Mouse (Mus musculus) left cerebral cortex, adult 18-20 months (tissue): Measurements from ENCODE around the gene Trp53i13. TPM values are rescaled to one million over a fixed set of nuclear protein-coding genes. Genes with fewer than 3 reads are reported as not detected.
"Not testable (repeated sequence)": the region's sequence is repeated elsewhere in the genome, so short reads cannot be mapped to it uniquely, and the experiment has no call there.

Experiments used
- DNase-seq, 2 experiments: peaks; one replicate each; pipeline ENCODE4 v3.0.0; 2021 to 2022; ENCODE audit warnings: low spot score in 2 of 2, mixed read lengths in 1 of 2
- long read RNA-seq, 2 experiments: library from polyadenylated mRNA; stranded (forward); transcript quantifications; one replicate each; pipeline ENCODE4 v2.0.0; 2021
- total RNA-seq, 2 experiments: library from RNA; stranded (reverse); gene quantifications; 2 replicates each; pipeline ENCODE4 v1.2.3; 2021

Trp53i13 gene
- total RNA-seq = 1 to 10 TPM; 4.1 to 4.5 TPM
- long read RNA-seq, experiment 1, transcript Trp53i13-201 (7 exons, 1,463 nt) = major isoform, 9 of 14 reads
- long read RNA-seq, experiment 1, partial matches to known transcripts = 0 of 14 reads
- long read RNA-seq, experiment 1, other reads (novel, unspliced or antisense) = 5 of 14 reads
- long read RNA-seq, experiment 2, transcript Trp53i13-201 (7 exons, 1,463 nt) = major isoform, 5 of 8 reads
- long read RNA-seq, experiment 2, partial matches to known transcripts = 2 of 8 reads
- long read RNA-seq, experiment 2, other reads (novel, unspliced or antisense) = 1 of 8 reads

DNA sequence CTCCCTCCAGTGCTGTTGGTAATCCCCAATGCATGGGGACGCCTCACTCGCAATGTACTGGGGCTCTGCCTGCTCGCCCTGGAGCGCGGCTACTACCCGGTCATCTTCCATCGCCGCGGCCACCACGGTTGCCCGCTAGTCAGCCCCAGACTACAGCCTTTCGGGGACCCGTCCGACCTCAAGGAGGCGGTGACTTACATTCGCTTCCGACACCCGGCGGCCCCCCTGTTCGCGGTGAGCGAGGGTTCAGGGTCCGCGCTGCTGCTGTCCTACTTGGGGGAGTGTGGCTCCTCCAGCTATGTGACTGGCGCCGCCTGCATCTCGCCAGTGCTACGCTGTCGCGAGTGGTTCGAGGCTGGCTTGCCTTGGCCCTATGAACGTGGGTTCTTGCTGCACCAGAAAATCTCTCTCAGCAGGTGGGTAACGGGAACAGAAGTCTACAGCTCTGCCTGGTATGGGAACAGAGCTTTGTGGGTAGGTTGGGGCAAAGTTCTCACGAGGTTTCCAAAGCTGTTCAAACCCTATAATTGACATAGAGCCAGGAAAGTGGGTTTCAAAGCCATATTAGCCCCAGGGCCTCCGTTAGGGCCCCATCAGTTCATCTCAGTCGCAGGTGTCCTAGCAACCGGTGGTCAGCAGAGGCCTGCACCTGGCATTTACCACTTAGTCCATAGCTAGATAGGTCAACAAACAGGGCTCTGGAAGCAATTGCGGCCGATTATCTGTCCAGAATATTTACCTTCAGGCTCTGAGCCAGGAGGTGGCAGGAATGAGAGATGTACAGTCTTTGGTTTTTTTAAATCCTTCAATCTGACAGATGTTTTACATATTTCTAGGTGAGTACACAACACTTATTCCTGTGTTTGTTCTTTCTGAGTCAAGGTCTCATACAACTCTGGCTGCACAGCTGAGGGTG, at the start of gene Trp53i13:
TSS of gene Trp53i13 (minus strand) at position 344 of the 916 bp plus-strand sequence.
- DNase-seq = no peak

DNA sequence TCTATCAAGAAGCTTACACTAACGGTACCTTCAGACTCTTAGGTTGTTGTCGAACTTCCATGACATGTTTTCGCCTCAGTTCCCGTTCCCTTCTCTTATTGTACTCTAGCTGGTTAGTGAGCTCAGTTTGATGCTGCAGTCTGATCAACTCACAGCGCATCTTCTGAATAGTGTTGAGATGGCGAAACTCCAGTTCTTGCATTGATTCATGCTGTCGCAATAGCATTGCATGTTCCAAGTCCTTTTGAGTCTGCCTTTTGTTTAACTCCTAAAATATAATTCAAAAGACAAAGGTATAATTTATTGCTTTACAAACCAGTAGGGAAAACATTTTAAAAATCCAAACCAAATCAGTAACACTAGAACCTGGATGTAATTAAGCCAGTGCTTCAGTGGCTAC, 29.5 kb upstream of the Trp53i13 start:
- no peak for DNase-seq

DNA sequence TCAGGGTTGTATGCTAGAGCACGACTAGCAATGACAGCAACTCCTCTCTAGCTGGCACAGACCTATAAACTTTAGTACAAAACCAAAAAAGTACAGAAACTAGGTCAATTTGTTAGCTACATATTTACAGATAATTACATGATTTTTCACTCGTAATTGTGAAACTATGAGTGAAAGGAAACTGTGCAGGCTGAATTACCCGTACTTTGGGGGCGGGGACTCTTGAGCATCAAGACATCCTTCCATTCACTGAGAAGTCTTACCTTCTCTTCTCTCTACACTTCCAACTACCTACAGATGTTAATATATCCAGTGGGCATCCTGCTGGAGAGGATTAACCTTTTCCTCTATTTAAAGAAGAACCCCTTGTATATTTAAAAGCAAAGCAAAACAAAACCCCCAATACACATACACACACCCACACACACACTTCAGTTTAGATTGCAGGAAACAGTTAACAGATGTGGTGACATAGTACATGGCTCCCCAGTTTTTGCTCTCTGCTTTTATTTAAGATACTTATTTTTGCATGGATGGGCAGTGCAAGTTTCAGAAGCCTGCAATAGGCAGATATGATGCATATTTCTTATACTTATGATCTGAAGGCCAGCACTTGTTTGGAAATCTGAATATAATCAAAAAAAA, 16.5 kb upstream of the Trp53i13 start:
- DNase-seq = no peak

DNA sequence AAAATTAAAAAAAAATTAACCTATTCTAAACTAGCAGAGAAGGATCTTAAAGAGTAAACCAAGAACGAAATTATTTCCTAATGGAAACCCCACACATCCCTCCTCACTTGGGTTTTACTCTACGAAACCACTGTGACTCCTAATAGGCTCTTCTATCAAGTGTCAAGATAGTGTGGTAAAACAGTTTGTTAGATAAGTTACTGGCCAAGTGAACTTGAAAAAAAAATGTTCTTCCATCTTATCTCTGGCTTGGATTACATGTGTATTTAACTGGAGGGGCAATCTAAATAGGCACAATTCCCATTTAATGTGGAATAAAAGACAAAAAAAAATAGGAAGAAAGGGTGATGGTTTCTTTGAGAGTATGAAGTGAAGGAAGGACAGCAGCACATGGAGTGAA, 15.1 kb upstream of the Trp53i13 start:
- no peak for DNase-seq

DNA sequence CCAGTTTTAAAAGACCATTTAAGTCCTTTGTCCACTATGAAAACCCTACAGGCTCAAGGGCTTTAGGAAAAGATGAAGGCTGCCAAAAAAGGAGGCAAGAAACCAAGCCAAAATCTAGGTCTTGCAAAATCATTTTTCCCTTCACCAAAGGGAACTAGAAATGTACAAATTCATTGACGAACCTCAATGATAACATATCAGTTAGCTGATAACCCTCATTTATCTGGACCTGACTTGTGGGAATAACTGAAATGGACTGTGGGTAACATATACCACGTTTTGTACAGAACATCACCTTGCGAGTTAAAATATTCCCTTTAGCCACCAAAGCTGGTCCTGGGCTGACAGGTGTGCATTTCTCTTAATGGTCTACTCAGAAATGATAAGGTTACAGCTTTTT, 13.9 kb upstream of the Trp53i13 start:
- DNase-seq = no peak

DNA sequence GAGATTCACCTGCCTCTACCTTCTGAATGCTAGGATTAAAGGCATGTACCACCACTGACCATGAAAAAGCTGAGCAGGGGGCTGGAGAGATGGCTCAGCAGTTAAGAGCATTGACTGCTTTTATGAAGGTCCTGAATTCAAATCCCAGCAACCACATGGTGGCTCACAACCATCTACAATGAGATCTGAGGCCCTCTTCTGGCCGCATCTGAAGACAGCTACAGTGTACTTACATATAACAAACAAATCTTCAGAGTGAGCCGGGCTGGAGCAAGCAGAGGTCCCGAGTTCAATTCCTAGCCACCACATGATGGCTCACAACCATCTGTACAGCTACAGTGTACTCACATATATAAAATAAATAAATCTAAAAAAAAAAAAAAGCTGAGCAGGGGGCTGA, 12.6 kb upstream of the Trp53i13 start:
- not testable (repeated sequence) for DNase-seq

DNA sequence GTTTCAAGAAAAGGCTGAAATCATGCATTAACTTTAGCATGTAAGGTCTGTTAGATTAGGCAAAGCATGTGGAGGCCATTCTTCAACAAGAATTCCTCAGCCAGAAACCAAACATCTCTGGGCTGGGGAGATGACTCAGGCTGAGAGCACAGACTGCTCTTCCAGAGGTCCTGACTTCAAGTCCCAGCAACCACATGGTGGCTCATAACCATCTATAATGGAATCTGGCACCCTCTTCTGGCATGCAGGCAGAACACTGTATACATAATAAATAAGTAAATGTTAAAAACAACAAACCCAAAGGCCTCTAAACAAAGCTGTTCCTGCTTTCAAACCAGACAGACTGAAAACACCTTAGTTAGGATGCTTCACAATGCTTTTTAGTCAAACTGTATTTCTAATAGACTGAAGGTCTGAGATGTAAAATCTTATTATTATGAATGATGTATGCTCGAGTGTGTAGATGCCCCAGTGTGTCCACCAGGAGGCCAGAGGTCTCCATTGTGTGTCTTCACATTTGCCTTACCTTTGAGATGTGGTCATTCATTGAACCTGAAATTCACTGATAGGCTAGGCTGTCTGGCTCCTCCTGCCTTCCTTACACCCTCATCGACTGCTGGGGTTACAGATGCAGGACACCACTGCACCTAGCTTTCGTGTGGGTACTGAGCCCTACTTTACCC, 10.2 kb upstream of the Trp53i13 start:
- DNase-seq = no peak

DNA sequence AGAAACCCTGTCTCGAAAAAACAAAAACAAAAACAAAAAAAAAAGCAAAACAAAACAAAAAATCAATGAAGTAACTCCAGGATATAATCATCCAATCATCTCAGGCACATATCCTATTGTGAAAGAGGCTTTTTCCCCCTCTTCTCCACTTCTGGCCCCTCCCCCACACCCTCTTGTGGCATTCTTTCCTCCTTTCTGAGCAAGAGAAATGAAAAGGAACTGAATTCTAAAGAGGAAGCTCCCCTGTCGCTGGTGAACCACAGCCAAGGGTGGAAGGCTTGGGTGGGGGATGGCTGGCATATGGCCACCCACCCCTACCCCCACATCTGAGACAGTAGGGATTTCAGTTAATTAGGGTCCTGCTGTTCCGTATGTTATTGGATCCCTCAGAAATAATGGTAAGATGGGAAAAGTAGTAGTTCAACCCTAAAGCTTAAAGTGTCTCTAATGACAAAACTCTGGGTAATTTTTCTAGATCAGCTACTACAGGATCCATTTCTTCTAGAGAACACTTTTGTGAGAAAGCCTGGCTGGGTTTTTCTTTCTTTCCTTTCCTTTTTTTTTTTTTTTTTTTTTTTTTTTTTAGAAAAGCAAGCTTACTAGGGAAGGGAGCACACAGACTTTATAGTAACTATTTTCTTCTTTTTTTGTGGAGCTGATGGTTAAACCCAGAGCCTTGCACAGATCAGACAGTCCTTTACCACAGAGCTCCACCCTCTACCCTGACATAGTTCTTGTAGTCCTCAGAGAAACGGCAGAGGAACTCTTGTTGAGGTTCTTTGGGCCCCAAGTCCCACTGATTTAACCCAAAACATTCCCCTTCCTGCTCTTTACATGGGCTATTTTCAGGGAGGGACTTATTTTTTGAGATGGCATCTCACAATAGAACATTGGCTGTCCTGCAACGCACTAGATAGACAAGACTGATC, 5.1 kb upstream of the Trp53i13 start:
- DNase-seq = no peak

DNA sequence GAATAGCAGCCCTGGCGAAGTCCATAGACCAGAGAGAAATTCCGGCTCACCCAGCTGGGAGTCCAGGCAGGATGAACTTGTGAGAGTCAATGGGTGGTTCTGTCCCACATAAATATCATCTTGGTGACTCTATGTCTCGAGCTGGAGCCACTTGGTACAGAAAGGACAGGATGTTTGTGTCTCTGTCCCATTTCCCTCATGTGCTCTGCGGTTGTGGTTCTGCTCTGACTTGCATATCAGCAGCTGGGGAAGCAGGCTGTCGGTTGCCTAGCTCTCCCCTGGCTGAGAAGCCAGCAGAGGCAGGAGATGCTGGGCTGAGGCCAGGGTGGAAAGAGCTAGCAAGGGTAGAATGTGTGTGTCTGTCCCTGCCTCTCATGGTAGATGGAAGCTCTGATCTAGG, 3.3 kb upstream of the Trp53i13 start, which contains the start of gene Gm10392:
TSS of gene Gm10392 (minus strand) at position 156 of the 400 bp plus-strand sequence.
- DNase-seq = no peak

DNA sequence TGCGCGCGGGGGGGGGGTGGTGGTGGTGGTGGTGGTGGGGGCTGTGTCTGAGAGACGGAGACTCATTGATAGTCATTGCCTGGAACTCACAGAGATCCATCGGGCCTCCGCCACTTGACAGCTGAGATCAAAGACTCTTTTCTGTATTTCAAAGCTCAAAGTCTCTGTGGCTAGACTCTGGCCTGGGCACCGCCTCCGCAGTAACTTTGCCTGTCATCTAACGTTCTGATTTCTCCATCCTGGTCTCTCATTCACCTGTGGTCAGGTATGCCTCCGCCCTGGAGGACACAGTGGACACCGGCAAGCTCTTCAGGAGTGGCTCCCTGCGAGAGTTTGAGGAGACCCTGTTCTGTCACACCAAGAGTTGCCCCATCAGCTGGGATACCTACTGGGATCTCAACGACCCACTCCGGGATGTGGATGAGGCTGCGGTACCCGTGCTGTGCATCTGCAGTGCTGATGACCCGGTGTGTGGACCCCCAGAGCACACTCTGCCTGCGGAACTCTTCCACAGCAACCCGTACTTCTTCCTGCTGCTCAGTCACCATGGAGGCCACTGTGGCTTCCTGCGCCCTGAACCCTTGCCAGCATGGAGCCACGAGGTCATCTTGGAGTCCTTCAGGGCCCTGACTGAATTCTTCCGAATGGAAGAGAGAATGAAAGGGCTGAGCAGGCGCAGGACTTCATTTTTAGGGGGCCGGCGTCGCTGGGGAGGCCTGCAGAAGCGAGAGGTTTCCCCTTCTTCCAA, 2.4 kb upstream of the Trp53i13 start:
- no peak for DNase-seq

DNA sequence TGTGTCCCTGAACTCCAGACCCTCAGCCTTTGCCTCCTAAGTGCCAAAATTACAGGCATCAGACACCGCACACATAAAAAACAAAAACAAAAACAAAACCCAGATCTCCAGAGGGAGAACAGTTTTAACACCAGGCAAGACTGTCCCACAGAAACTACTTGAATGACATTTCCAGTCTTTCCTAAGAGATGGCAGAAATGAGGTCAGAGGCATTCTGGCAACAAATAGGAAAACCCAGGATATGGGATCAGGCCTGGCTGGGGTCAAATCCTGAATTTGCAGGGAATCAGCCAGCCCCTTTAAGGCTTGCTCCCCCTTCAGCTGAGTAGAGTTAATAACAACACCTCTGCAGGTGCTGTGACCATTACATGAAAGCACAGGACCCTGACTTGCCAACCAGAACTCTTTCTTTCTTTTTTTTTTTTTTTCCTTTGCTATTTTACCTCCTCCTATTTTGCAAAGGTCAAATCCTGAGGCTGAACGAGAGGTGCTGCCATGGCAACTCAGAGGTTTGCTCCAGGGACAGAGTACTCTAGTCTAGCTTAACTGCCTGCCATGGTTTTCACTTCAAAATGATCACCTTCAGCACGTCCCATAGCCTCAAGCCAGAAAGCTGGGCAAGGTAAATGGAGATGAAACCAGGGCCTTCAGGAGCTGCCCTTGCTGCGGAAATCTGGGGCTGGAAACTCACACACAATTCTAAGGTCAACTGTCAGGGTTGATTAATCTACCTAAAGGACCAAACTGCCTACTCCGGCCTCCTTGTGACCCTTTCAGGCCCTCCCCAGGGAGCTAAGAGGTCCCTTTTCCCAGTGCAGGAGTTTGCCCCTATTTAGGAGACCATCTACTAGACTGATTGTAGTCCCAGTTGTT, 1.0 kb upstream of the Trp53i13 start:
- DNase-seq = no peak

DNA sequence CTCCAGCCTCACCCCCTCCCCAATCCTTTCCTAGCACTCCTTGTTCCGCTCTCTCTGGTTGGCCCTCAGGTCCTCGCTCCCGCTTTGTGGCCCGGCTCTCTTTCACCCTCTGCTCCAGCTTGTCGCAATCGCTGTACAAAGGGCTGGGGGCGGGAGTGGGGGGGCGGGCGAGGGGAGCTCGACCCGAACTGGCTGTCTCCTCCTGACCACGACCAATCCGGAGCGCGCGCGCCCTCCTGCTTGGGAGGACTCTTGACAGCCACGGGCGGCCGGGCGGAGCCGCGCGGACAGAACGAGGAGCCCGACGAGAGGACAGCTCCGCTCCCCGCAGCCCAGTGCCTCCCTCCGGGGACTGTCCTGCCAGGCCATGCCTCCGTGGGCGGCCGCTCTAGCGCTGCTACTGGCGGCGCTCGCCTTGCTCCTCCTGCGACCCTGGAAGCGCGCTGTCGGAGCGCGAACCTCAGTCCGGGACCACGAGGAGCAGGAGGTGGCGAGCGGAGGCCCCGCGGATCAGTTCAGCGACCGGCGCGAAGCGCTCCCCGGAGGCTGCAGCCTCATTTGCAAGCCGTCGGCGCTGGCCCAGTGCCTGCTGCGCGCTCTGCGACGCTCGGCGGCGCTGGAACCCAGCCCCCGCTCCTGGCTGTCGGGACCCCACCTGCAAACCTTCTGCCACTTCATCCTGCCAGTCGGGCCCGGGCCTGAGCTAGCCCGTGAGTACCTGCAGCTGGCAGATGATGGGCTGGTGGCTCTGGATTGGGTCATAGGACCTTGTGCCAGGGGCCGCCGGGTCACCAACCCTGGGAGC, 746 bp downstream of the Trp53i13 start, which contains the start of gene Abhd15:
TSS of gene Abhd15 (plus strand) at position 290 of the 805 bp plus-strand sequence.
- DNase-seq = peak in 1 of 2 experiments; percentile 49

DNA sequence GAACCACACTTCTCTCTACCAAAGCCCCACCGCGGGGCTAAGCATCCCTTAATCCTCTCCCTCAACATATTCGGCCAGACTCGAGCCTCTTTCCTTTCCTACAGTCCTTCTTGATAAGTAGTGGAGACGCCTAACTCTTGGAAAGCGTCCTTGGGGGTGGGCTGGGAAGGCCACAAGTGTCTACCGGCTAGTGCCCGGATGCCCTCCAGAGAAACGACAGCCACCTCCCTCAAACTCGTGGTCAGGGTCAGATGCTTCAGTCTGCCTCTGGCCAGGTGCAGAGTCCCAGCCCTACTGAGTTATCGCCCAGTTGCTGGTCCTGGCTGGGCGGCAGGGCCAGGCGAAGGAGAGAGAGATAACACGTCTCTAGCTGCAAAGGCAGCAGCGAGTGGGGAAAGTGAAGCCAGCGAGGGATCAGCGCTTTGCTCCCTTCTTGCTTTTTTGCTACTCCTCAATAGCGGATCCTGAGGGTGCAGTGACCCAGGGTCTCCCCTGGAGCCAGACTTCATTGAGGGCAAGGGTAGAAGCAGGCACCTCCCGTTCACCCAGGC, 1.4 kb downstream of the Trp53i13 start:
- DNase-seq = no peak

DNA sequence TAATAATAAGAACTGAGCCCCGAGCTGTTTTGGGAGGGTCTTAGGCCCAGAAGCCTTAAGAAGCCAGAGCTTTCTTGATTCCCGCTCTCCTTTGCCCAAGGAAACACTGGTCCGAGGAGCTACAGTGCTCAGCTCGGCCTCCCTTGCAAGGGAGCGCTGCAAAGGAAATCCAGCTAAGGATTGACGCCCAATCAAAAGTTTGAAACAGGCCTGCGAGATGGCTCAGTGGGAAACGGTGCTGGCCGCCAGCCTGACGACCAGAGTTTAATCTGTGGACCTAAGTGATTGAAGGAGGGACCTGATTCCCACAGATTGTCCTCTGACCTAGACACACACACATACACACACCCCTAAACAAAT, 2.0 kb downstream of the Trp53i13 start:
- DNase-seq = no peak

DNA sequence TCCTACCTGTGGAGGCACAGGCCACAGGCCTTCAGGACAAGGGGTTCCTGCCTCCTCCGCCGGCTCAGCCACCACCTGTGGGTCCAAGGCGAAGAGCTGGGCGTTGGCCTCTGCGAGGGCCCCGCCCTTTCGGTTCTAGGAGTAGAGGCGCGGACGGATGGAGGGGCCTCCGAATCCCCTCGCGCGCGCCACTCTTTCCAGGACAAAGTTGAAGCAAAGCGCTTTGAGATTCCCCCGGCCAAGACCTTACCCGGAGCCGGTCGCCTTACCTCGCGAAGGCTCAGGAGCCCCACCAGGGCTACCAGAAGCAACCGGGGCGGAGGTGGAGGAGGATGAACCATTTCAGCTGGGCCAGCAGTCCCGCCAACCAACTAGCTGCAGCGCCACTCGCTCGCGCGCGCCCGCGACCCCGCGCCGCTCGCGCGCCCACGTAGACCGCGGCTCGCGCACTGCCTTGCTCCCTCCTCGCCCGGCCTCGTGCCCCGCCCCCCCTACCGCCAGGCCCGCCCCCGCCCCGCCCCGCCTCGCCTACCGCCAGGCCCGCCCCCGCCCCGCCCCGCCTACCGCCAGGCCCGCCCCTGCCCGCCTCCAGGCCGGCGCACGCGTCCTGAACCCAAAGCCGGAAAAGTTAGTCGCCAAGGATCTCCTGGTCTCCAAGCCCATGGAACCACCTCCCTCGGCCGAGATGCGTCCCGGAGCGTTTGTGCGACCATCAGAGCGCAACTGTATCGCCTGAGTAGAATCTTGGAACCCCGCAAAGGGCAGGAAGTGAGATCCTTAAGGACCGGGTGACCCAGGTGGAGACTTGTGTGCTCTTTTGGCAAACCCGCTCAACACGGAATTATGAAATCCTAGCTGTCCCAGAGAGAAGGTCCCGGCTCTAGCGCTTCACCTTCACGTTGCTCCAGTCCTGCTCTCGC, 2.6 kb downstream of the Trp53i13 start:
- peak in 1 of 2 experiments; percentile 41 for DNase-seq

DNA sequence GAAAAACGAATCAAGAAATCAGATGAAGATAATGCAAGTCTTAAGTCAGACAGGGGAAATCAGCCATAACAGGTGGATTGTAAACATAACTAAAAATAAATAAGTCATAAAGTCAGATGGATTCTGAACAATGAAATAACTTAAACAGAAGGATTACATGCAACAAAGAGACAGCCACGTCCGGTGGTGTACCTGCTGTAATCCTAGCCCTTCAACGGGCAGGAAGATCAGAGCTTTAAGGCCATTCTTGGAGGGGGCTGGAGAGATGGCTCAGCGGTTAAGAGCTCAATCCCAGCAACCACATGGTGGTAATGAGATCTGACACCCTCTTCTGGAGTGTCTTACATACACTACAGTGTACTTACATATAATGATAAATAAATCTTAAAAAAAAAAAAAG, 4.4 kb downstream of the Trp53i13 start:
- no peak for DNase-seq
